Mouse (Mus musculus) thymus, adult 2 months (tissue): ENCODE results near the gene Lrch1. TPM values are rescaled to one million over a fixed set of nuclear protein-coding genes. Genes with fewer than 3 reads are reported as not detected.
A peak's percentile ranks its signal among the peaks of the same experiment; 100 is the strongest.

Experiments used
- DNase-seq: peaks from one replicate; pipeline ENCODE4 v3.0.0; 2021
- H3K27ac ChIP-seq: fragments of 200-500 bp; 2 replicates; pipeline ENCODE4 v1.5.1; 2012; ENCODE audit warnings: low read length, control low read depth; ENCODE audit not compliant: control insufficient read depth, insufficient read depth
- H3K27me3 ChIP-seq: fragments of 200-500 bp; 2 replicates; pipeline ENCODE4 v1.6.1; 2012; ENCODE audit warnings: mild to moderate bottlenecking, low read length, moderate library complexity, mixed read lengths; ENCODE audit not compliant: control insufficient read depth, insufficient read depth
- H3K36me3 ChIP-seq: fragments of 200-500 bp; 2 replicates; pipeline ENCODE4 v1.6.1; 2012; ENCODE audit warnings: mild to moderate bottlenecking, low read length, moderate library complexity; ENCODE audit not compliant: control insufficient read depth, insufficient read depth
- H3K4me1 ChIP-seq: fragments of 200-500 bp; replicated peaks from 2 replicates; pipeline ENCODE4 v1.6.1; 2012; ENCODE audit warnings: low read length; ENCODE audit not compliant: control insufficient read depth, insufficient read depth
- H3K4me3 ChIP-seq: fragments of 200-500 bp; 2 replicates; pipeline ENCODE4 v1.5.1; 2012; ENCODE audit warnings: mild to moderate bottlenecking, low read length, control low read depth, moderate library complexity; ENCODE audit not compliant: control insufficient read depth, insufficient read depth
- CTCF ChIP-seq: fragments of 200-500 bp; IDR thresholded peaks from 2 replicates; pipeline ENCODE4 v1.5.1; 2012; ENCODE audit warnings: mild to moderate bottlenecking, control low read depth, low read length, moderate library complexity, borderline replicate concordance; ENCODE audit not compliant: control insufficient read depth, poor library complexity, insufficient read depth; ENCODE audit errors: extremely low read depth
- POLR2A ChIP-seq: fragments of 200-500 bp; IDR thresholded peaks from 2 replicates; pipeline ENCODE4 v1.6.1; 2012; ENCODE audit warnings: mild to moderate bottlenecking, low read length, control low read depth, moderate library complexity; ENCODE audit not compliant: control insufficient read depth, poor library complexity, insufficient read depth; ENCODE audit errors: extremely low read depth
- WGBS: fragments of 180-500 bp; shearing (Covaris S2); methylation state at CpG from one replicate; pipeline ENCODE4 v1.1.7; 2018; 5-methylcytosine and 5-hydroxymethylcytosine counted together
- polyA plus RNA-seq: library from polyadenylated mRNA; depleted of rRNA; stranded (reverse); fragments of >200 nt; gene quantifications from 2 replicates; pipeline ENCODE4 v1.2.3, GENCODE M21; 2012; rRNA removed

Lrch1 gene
- 27.5 and 30.1 TPM in 2 replicates for polyA plus RNA-seq

DNA sequence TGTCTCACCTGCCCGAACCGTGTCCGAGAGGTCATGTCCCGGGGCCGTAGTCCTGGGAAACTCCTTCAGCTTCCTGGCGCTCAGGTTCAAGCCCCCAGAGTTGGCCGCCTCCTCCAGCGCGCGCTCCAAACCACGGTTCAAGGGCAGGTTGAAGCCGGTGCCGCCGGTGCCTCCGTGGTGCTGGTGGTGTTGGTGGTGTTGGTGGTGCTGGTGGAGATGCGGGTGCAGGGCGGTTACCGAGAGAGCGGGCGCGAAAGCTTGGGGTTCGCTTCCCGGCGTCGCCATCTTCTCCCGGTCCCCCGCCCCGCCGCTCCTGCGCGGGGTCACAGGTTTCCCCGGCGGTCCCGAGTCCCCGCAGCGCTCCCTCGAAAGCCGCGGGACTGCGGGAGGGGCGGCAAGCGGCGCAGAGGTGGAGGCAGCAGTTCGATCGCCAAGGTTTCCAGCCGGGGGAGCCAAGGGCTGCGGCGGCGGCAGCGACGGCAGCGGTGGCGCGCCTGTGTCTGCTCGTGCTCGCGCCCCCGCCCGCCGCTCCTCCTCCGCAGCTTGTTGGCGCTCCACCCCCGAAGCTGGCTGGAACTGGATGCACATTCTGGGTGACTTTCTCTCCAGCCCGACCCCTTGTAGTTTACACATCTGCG lies at the start of gene Lrch1:
Lrch1 (minus strand) TSS at position 501 of the 638 bp plus-strand sequence.
- Histone ChIP-seq H3K27me3 (no peaks in the 10 kb centered on the region), H3K4me3 (peak within 1 kb of the TSS; percentile 93), H3K27ac (peak within 1 kb of the TSS; percentile 92), H3K4me1 (peaks cover 26% of the 10 kb centered on the region), H3K36me3 (no peaks in the 10 kb centered on the region)
- under 1% methylated on average over 65 of the region's 65 CpGs for WGBS
- no peak for TF ChIP-seq CTCF
- TF ChIP-seq POLR2A = peak; percentile 78
- peak; percentile 84 for DNase-seq

DNA sequence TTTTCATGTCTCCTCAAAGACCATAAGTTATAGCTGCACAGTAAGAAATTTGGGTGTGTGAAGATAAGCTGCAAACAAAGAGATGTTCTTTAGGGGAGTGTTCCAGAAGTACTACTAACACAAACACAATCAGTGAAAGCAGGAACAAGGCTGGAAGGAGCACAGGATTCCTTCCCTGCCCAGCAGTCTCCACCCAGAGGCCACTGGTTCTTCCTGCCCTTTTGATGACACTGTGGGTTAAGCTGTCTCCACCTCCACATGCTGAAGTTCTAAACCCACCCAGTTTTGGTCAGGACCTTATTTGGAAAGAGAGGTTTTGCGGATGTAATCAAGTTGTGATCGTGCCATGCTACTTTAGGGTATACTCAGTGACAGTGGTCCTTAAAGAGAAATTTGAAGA lies 49.4 kb upstream of the Lrch1 start:
- no peaks in the 10 kb centered on the region for H3K36me3 ChIP-seq
- no peaks in the 10 kb centered on the region for H3K4me1 ChIP-seq
- TF ChIP-seq POLR2A = no peak
- no peak for TF ChIP-seq CTCF
- no peak for DNase-seq
- 60% methylated on average over 2 of the region's 2 CpGs for WGBS
- H3K27me3 ChIP-seq = no peaks in the 10 kb centered on the region
- H3K4me3 ChIP-seq = no peak overlapping the region
- H3K27ac ChIP-seq = no peak overlapping the region

DNA sequence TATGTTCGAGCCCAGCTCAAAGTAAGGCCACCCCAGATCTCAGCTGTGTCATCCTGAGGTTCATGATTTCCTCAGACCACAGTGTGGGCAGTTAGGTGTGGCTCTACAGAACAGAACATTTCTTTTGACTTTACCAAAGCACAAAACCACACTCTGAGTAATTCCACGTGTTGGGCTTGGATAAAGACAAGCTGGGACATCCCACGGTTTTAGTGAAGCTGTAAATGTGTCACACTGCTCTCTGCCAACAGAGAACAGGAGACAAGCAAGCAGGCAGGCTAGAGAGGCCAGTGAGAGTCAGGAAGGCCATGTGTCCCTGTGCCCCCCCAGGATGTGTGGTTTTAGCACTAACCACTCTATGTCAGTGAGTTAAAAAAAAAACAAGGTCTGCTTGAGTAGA lies 48.9 kb upstream of the Lrch1 start:
- no peak overlapping the region for H3K27ac ChIP-seq
- 9% methylated on average over 3 of the region's 3 CpGs for WGBS
- no peak for DNase-seq
- H3K4me3 ChIP-seq = no peak overlapping the region
- TF ChIP-seq POLR2A (no peak), CTCF (no peak)
- H3K4me1 ChIP-seq = no peaks in the 10 kb centered on the region
- no peaks in the 10 kb centered on the region for H3K36me3 ChIP-seq
- H3K27me3 ChIP-seq = no peaks in the 10 kb centered on the region

DNA sequence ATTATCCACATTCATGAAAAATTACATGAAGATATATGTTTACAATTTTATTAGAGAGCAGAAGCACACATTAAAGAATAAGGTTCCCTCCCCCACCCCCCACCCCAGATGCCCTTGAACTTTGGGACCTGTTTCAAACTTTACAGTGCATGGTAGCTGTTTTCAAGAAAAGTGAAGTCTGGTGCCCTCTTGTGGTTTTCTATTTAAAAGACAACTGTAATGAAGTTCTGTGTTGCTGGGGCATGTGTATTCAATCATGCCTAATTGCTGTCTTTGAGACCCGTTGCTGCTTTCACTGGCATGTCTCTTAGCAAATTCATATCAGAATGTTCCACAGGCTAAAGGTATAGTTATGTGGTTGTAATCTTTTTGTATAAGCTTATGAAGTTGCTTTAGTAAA lies 42.8 kb upstream of the Lrch1 start:
- H3K36me3 ChIP-seq = no peaks in the 10 kb centered on the region
- H3K27me3 ChIP-seq = no peaks in the 10 kb centered on the region
- TF ChIP-seq CTCF (no peak), POLR2A (no peak)
- H3K27ac ChIP-seq = no peak overlapping the region
- no peak overlapping the region for H3K4me3 ChIP-seq
- peak; percentile 28 for DNase-seq
- 2% methylated on average over 1 of the region's 1 CpGs for WGBS
- no peaks in the 10 kb centered on the region for H3K4me1 ChIP-seq

DNA sequence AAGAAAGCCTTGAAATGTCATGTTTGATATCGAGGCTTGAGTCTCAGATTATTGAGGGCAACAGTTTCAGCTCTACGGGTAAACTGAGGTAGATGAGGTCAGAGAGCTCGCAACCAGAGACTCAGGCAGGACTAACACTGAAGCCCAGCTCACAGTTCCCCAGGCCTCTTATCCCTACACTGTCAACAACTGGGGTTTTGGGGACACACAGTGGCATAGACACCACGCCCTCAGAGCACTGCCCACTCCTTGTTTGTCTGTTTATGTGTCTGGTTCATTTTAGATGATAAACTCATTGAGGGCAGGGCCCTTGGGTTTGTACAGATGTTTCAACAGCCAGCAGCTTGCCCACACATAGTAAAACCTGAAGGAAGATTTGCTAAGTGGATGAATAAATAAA lies 42.2 kb upstream of the Lrch1 start:
- Histone ChIP-seq H3K4me1 (no peaks in the 10 kb centered on the region), H3K4me3 (no peak overlapping the region), H3K36me3 (no peaks in the 10 kb centered on the region), H3K27ac (no peak overlapping the region), H3K27me3 (no peaks in the 10 kb centered on the region)
- WGBS = 95% methylated on average over 4 of the region's 4 CpGs
- no peak for TF ChIP-seq CTCF
- no peak for TF ChIP-seq POLR2A
- no peak for DNase-seq

DNA sequence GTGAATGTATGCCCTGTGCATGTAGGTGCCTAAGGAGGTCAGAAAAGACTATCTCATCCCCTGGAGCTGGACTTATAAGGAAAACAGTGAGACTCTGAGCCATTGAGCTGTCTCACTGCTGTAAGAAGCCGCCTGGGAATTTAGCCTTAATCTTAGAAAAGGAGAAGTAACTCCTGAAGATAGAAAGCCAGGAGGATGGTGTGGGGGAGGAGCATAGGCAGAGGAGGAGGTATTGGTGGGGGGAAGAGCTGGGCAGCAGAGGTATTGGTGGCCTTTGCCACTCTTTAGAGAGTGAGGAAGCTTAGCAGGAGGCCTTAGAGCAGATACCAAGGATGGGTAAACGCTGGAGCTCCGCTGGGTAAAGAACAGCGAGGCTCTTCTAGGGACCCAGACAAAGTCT lies 41.6 kb upstream of the Lrch1 start:
- Histone ChIP-seq H3K27ac (no peak overlapping the region), H3K36me3 (no peaks in the 10 kb centered on the region), H3K4me1 (no peaks in the 10 kb centered on the region), H3K27me3 (no peaks in the 10 kb centered on the region), H3K4me3 (no peak overlapping the region)
- no peak for TF ChIP-seq POLR2A
- no peak for TF ChIP-seq CTCF
- DNase-seq = no peak
- WGBS = 49% methylated on average over 4 of the region's 4 CpGs

DNA sequence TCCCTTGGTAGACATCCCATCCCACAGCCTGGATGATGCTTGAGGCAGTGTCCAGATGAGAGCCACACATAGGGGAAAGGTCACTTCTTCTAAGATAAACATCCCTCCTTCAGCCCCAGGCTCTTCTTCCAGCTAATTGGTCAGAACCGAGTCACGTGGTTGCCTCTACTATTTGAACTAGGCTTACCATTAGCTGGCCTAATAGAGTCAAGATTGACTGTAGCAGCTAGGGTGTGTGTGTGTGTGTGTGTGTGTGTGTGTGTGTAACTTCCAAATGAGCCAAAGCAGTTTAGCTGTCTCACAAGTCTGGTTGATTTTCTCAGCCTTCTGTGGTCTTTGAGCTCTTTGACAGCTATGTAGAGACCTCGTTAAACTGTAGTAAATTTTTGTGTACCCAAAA lies 38.9 kb upstream of the Lrch1 start:
- Histone ChIP-seq H3K27me3 (no peaks in the 10 kb centered on the region), H3K36me3 (no peaks in the 10 kb centered on the region), H3K4me3 (no peak overlapping the region), H3K4me1 (no peaks in the 10 kb centered on the region), H3K27ac (no peak overlapping the region)
- no peak for TF ChIP-seq POLR2A
- no peak for TF ChIP-seq CTCF
- 98% methylated on average over 3 of the region's 3 CpGs for WGBS
- no peak for DNase-seq
